Mouse (Mus musculus) heart, postnatal 4 days (tissue): ENCODE measurements around the gene Strip2. TPM values are rescaled to one million over a fixed set of nuclear protein-coding genes. Genes with fewer than 3 reads are reported as not detected.

ENCODE experiments used
- DNase-seq: peaks from one replicate; pipeline ENCODE4 v3.0.0; 2021
- total RNA-seq, 2 experiments: library from RNA; stranded (reverse); gene quantifications; 2 replicates each; pipeline ENCODE4 v1.2.3; 2021

Gene Strip2
- 10 to 100 TPM; 88.5 to 98.9 TPM for total RNA-seq

DNA sequence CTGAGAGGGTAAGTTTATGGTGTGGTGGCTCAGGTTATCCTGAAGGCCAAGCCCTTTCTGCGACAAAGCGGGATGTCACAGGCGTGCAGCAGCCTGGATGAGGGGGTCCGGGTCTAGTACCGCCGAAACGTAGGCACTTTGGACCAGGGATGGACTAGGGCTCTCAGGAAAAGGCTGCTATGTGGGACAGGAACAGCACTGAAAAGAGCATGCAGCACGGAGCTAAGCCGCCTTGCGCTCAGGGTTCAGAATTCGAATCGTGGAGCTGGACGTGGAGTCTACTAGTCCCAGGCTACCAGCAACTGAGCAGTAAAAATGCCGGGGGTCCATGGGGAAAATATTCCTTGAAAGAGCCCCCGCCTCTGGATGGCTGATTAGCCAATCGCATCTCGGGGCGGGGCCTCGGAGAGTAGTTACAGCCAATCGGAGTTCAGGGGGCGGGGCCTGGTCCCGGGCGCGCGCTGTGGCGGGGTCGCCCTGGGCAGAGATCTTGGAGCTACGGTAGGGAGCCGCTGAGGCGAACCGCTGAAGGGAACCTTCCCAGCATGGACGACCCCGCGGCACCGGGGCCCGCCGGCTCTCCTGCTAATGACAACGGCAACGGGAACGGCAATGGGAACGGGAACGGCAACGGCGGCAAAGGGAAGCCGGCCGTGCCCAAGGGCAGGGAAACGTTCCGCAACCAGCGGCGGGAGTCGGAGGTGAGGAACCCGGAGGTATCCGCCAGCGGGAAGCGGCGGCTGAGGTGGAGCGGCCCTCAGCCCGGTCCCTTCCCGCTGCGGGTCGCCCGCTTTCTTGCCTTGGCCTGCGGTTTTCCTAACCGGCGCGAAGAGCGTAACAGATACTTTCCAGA, at the start of gene Strip2:
TSS of gene Strip2 (plus strand) at position 483 of the 853 bp plus-strand sequence.
- peak; percentile 98 for DNase-seq

DNA sequence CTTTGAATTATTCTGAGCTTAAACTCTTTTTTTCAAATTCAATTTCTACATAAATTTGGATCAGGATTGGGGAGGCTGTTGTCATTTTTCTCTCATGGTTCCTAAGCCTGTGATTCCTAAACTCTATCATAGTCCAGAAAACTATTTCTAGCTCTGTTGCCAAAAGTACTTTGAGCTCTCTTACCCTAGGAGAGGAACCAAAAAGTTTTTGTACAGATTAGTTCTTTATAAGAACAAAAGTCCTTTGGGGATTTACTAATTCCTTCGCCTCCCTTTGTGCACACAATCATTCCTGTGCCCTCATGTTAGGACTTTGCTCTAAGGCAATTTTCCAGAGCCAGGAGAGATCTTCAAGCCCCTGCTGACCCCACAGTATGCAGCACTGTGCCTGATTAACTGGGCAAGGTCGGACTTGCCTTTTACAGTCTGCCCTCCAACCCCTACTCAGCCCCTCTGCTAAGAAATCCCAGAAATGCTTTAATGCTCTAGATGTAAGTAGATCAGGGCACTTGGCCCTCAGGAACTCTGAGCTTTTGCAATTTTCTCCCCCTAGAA, 48.4 kb upstream of the Strip2 start:
- DNase-seq = no peak

DNA sequence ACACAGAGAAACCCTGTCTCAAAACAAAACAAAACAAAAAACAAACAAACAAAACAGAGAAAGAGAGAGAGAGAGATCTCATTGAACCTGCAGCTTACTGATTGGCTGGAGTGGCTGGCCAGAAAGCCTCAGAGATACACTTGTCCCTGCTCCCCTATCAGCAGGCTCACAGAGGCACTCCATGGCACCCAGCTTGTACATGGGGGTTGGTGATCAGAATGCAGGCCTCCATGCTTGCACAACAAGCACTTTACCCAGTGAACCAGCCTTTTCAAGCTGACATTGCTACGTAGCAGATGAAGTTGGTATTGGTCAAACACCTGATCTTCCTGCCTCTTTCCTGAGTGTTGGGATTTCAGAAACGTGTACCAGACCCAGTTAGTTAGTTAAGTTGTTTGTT, 43.2 kb upstream of the Strip2 start:
- no peak for DNase-seq

DNA sequence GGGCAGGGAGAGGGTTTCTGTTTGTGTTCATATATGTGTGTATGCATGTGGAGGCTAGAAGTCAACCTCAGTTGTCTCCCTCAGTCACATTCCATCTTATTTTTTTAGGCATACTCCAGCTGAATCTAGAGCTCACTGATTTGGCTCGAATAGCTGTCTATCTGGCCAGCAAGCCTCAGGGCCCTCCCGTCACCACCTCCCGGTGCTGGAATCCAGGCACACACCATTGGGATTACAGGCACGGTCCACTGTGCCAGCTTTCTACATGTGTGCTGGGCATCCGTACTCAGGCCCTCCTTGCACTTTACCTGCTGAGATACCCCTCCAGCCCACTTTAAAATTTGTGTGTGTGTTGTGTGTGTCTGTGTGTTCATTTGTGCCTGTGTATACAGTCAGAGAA, 41.2 kb upstream of the Strip2 start:
- peak; percentile 58 for DNase-seq

DNA sequence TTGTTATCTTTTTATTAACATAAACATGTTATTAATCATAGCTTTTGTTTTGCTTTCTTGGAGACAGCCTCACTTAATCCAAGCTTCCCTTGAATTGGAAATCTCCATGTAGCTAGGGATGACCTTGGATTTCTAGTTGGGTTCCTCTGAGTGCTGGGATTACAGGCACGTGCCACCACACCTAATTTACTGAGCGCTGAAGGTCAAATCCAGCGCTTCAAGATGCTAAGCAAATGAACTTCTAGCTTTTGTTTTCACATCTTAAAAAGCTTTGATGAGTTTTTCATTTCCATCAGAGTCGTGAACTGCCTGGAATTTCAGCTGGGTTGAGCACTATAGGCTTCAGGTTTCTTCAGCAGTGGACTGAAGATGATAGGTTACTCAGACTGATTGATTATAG, 40.0 kb upstream of the Strip2 start:
- no peak for DNase-seq

DNA sequence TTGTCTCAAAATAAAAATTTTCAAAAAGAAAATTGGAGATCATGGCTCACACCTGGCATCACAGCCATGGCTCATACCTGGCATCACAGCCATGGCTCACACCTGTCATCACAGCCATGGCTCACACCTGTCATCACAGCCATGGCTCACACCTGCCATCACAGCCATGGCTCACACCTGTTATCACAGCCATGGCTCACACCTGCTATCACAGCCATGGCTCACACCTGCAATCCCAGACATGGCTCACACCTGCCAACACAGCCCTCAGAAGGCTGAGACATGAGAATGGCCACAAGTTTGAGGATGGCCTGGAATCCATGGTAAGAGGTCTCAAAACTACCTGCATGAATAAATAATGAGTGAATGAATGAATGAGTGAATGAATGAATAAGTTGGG, 37.2 kb upstream of the Strip2 start:
- DNase-seq = no peak

DNA sequence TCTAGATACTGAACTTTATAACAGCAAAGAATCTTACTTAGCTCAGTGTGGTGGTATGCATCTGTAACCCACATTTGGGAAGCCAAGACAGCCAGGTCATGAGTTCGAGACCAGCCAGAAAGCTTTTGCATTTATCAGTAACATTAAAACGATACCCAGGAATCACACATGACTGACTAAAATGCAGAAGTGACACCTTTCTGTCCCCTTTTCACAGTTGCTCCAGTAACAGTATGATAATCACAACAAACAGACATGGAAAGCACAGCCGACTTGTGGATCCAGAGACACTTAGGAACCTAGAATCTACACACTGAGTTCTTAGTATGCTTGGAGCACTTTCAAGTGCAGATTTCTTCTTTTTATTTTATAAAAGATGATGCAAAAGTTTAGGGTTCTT, 36.0 kb upstream of the Strip2 start:
- no peak for DNase-seq

DNA sequence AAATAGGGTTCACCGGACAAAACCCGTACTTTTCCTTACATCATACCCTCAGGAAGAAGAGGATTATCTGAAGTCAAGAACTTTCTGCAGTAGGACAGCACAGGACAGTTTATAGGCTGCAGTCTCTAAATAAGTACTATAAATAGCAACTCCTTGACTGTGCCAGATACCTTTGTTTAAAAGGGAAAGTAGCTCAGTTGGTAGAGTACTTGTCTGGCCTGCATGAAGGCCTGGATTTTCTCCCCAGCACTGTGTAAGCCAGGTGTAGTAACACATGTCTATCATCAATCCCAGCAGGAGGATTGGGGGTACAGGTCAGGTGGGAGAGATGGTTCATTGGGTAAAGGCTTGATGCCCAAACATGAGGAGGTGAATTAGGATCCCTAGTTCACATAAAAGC, 34.9 kb upstream of the Strip2 start:
- DNase-seq = peak; percentile 21

DNA sequence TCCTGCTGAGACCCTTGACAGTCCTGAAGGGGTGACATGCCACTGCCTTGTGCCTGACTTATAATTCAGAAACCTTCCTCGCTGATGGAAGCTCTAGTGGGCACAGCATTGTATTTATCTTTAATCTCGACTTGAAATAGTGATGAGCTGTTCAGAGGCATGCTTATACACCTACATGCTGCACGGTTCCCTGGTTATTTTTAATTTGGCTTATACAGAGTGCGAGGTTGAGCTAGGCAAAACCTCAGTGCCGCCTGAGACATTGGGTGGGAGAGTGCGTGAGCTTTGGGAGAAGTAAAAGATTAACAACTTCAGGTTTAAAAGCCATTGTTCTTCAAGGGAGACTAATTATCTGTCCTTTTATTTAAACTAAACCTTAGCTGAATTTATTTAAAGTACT, 33.9 kb upstream of the Strip2 start:
- DNase-seq = no peak

DNA sequence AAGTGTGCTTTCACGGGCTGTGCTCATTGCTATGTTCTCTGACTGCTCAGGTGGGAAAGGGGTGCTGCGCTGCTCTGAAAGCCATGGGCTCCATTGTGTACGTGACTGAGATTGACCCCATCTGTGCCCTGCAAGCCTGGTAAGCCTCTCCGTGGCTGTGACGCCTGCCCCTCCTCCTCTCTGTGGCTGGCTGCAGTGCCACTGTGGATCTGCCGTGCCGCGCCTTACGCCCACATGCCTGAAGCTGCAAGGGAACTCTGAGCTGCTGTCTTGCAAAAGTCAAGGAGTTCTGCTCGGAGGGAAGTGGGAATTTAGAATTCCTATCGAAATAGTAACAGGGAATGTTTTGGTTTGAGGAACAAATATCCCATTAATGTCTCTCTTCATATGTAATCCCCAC, 25.7 kb upstream of the Strip2 start:
- no peak for DNase-seq

DNA sequence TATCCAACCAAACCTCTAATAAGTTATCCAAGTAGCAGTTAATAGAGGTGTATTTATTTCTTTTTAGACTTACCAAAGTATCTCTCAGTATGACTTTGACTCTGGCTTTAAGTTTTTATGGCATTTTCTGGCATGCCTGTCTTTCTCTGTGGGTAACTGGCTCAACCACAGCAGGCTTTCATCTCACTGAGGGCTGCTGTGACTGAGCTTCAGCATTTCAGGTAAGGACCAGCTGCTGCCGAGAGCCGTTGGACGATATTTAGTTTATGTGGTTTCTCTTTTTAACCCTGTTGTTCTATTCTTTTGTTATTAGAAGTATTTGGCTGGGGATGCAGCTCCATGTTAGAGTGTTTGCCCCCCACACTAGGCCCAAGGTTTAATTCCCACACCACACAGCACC, 19.8 kb upstream of the Strip2 start:
- DNase-seq = no peak

DNA sequence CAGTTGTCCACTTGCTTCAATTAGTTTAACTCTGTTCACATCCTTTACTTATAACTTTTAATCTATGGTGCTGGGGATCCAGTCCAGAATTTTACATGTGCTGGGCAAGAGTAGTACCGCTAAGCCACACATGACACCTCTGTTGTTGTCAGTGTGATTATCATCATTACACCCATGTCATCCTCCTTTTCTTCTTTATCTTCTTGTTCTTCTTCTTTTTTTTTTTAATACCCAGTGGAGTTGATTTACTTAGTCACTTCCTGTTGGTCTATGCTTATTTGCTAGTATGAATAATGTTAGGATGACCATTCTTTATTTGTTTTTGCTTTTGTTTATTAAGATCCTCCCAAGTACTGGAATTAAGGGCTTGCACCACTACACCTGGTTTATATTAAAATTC, 15.4 kb upstream of the Strip2 start:
- no peak for DNase-seq

DNA sequence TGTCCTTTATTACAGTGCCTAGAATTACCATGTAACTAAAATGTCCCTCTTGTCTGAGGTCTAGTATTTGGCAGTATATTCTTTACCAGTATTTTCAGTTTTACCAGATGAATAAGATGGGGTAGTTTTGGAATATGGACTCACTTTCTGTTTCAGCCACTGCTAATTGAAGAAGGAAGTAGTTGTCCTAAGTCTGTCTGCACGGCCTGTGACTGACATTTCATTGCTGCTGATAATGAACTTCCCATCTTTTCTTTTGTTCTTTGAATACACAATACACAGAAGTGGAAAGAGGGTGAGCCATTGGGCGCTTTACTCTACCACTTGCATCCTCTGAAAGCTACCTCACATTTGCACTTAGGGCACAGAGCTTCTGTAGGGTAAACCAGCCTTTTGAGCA, 14.6 kb upstream of the Strip2 start:
- no peak for DNase-seq

DNA sequence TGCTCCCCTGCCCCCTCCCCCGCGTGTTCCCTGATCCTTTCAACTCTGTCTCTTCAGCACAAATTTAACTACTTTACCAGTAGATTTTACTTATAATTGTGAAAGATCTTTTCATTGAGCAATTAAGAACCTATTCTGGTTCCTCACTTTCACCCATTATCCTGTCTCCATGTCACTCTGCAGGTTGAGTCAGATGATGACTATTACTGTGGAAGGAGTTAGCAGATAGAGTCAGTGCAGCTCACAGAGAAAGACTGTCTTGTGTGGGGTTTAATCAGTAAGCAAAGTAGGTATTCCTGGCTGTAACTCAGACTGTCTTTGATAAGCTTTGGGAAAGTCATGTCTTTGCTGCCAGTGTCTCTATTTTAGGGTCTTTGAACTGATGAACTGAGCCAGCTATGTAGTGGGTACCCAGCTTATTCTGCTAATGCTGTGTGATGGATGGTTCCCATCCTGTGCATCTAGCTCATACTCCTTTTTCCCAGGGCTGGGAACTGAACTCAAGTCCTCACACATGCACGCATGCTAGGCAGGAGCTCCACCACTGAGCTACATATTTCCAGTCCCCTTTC, 13.4 kb upstream of the Strip2 start:
- no peak for DNase-seq

DNA sequence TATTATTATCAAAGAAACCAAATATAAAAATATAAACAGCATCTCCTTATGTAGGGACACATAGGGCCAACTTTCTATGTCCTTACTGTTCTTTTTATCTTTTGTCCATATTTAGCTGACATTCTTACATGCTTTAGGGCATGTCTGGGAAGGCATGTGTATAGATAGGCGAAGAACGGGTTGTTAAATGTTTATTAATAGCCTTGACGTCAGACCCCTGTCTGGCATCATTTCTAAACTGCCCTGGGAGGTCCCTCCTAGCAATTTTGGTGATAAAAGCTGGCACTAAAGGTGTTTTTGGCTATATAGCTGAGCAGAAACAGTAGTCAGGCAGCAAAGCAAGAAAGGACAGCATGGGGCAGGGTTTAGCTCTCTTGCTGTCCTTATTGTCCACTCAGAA, 12.5 kb upstream of the Strip2 start:
- peak; percentile 56 for DNase-seq

DNA sequence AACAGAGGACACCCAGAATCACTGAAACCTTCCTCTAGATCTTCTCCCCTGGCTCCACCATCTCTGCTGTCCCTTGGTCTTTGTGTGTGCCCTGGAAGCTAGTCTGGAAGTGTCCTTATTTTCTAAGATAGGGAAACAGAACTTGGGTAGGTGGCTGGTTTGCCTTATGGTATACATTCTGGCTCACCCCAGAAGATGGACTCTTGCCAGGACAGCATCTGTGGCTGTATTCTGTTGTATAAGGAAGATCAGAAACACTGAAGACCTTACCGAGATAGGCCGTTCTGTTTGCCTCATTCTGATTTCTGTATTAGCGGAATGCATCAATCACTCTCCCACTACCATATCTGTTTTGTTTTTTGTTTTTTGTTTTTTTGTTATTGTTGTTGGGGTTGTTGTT, 6.2 kb upstream of the Strip2 start:
- no peak for DNase-seq

DNA sequence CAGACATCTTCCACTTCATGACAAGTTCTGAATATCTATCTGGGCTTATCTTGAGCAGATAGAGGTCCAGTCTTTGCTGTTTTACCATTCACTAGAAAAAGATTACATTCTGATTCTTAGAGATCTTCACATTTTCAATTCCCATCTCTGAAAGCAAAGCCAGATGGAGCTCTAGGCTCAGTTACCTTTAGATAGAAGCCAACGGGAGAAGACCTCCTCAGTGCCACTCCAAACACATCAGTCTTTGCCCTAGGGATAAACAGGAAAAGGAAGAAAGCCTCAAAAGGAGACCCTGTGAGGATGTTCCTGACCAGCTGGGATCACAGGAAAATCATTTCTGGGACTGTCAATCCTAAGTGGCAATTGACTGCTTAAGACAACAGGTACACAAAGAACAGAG, 3.1 kb upstream of the Strip2 start:
- DNase-seq = no peak

DNA sequence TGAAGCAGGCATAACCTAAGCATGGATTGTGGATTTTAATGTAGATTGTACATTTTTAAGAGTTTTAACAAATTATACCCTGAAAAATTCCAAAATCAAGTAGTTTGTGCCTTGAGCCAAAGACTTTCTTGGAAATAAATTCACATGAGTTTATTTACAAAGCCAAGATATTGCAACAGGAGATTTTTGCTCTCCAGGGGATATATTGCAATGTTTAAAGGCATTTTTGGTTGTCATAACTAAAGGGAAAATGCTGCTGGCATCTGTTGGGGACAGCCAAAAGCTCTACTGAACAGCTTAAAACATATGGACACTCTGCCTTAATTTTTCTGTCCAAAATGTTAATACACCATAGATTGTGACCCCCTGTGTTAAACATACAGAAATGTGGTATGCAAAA, 2.7 kb upstream of the Strip2 start:
- no peak for DNase-seq

DNA sequence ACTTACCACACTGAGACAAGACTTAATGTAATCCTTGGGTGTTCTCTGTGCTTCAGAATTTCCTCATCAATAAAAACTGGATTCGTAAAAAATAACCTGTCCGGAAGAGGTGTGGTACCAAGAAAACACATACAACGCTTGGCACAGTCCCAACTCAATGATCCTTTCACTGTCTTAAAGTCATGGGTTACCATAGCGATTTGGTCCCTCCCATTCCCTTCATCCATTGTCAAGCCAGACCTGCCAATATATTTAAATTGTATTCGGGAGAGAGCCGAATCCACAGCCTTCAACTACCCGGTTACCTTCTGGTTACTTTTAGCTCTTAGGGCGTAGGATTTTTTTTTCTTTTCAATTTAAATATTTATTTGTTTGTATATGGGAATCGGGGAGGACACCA, 976 bp upstream of the Strip2 start:
- DNase-seq = no peak

DNA sequence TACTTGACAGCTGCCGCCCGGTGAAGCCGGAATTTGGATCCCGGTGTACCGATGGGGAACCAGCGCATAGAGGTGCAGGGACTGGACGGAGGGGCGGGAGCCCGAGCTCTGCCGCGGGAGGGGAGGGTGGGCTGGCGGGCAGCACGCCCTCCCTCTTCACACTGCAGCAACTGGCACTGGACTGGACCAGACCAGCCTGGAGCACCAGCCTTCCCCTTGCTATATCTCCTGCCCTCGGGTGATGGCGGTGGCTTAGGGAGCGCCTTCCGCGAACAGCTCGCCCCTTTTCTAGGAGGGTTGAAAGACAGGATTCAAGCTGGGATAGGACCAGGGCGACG, 540 bp downstream of the Strip2 start:
- peak; percentile 65 for DNase-seq

DNA sequence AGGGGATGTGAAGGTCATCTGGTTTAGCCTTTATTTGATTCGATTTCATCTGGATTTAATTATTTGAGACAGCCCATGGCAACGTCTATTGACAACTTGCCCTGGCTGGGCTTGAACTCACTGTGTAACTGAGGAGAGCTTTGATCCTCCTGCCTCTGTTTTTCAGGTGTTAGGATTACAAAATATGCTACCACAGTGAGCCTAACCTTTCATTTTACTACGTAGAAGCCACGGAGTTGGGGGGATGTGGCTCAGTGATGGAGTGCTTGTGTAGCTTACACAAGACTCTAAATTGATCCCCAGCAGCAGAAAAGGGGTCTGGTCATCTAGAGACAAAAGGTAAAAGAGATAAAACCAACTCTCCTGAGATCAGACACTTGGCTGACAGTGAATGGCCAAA, 1.1 kb downstream of the Strip2 start:
- DNase-seq = no peak

DNA sequence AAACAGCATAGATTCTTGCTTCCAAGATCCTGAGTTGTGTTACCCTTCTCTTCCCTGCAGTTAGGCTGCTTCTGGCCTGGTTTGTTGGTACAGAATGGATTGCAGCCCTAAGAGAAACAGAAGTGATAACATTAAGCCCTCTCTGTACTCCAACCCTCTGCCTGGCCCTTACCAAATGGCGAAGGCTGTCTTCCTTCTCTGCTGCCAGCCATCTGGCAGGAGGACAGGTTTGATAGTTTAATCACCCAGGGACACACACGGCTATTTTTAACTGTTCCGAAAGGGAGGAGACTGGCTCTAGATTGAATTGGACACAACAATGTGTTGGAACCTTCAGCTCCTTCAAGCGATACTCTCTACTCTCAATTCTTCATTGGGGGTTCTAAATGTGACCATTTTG, 6.7 kb downstream of the Strip2 start:
- DNase-seq = peak; percentile 66

DNA sequence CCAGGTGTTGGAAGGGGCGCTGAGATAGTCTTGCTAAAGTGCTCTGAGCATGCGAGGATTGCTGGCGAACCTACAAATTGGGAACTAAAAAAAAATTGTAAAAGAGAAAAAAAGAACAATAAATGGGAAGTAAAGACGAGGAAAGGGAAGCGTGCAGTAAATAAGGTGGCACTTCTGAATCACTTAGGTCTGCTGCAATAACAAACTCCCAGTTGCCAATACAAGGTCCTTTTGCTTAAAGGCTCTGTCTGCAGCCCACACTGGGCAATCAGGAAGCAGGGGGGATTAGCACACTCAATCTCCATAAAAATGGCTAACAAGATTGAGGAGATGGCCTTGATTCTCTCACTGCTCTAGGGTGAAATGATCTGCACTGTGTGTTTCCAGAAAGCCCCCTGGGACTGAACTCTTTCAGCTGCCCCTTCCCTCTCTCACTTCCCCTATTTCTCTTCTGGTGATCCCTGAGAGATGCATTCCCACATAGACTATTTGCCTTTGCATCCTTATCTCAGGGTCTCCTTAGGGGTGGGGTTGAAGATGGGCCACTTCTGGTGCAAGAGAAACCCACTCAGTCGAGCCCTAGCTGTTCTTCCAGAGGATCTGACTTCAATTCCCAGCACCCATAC, 8.9 kb downstream of the Strip2 start:
- no peak for DNase-seq

DNA sequence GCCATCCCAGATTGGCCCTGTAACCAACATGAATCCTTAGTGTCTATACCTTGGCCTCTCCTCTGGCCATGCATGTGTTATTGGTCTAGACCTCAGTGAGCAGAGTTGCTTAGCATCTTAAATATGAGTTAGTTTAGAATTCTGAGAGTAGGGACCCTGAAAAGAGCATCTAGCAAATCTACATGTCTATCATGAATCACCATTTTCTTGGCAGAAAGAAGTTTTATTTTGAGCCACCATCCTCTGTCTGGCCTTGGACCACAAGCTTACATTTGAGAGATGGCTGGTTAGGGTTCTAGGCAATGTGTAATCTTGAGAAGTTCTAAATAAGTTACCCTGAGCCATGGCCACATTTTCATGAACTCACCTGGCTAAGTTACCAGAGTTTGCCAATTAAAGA, 13.3 kb downstream of the Strip2 start:
- no peak for DNase-seq
